Mouse (Mus musculus): ENCODE measurements at regions not wholly inside any gene's neighbourhood (a gene's known extent, or its start where the extent isn't known, plus 50 kb on each side); places are given as distances from the start of the nearest gene placed in this dataset.

DNA sequence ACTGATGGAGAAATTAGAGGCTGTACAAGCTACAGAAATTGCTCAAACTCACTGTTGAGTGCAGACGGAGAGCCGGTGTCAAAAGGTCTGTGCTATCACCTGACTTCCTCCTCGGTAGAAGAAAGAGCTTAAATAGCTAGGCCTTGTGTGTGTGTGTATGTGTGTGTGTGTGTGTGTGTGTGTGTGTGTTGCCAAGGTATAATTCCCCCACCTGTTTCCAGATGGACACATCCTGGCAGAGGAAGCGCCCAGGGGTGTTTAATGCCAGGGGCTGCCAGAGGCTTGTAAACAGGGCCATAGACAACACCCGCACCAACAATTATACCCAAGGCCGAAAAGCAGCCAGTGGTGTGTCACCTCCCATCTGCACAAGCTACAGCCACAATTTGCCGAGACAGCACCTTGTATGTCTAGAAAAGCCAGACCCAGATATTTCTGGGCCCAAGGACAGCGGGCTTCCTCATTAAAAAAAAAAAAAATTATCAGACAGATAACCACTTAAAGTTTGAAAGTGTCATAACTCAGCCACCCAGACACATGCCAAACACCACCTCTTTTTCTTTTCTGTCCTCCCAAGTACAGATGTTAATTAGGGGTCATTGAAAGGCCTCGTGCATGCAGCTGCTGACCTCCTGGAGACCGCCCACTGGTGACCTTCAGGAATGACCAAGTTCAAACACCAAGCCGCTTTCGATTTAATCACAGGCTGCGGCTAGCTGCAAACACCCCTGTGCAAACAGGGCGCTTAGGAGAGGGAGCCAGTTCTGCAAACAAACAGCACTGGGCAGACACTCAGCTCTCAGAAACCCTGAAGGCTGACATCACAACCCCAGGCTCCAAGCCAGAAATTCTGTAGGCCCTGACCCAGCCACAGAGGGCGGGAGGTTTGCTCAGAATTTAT lies 188.0 kb upstream of the Ubl3 start:
- DNase-seq: peak; percentile 82 to 87

GRCm38 (mm10) chr5:148739672-148740071 lies 187.1 kb upstream of the Ubl3 start:
- DNase-seq: no peak

DNA sequence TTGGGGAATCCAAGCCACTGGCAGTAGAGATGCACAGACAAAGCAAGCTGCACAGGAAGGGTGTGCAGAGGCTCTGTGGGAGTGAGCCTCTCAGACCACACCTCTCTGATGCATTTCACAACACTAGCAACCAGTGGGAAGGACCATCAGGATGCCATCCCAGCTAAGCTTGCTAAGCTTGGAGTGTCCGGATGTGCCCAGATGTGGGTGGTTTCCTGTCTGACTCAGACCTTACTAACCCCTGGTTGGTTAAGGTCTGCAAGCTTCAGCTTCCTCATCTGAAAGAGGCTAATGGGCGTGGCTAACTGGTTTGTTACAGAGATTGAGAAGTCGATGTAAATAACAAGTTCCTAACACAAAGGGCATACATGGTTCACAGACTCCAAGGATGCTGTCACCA lies 186.6 kb upstream of the Ubl3 start:
- DNase-seq: peak; percentile 51 to 61

GRCm38 (mm10) chr5:148729541-148729940 lies 177.0 kb upstream of the Ubl3 start:
- DNase-seq: no peak

GRCm38 (mm10) chr5:148728492-148728891 lies 175.9 kb upstream of the Ubl3 start:
- no peak for DNase-seq

DNA sequence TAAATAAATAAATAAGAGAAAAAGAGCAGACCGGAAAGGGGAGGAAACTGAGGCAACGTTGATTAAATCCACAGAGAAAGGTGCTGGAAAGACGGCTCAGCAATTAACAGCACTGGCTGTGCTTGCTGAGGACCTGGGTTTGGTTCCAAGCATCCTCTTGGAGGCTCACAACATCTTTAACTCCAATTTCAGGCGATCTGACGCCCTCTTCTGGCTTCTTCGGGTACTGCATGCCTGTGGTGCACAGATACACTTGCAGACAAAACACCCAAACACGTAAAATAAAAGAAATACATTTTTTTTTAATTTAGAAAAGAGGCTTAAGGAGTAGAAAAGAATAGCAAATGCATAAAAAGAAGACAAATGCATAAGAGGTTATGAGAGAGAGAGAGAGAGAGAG lies 173.9 kb upstream of the Ubl3 start:
- DNase-seq: no peak

- DNase-seq: no peak
Observed at GRCm38 (mm10) chr5:148724470-148724869, 171.9 kb upstream of the Ubl3 start.

DNA sequence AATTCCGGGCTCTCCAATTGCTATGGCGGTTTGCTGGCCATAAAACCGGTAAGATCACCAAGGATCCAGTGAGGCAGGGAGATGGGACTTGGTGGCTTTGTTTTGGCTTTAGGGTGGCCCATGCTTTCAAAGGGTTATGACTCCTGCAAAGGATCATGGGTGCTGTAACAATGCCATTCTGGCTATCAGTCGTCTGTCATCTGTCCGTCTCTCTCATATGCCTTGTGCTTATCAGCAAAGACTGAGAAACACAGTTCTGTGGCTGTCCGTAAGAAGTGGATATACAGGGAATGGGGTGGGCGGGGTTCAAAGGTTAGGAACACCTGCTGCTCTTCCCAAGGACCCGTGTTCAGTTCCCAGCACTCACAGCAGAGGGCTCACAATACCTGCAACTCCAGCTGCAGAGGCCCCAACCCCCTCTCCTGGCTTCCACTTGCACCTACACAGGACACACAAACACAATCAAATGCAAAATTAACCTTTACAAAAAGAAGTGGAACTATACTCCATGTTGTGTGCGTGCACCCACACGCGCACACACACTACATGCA lies 171.2 kb upstream of the Ubl3 start:
- no peak for DNase-seq

GRCm38 (mm10) chr5:148720604-148721003 lies 168.0 kb upstream of the Ubl3 start:
- no peak for DNase-seq

- DNase-seq: no peak
Observed at GRCm38 (mm10) chr5:148716633-148717032, 164.0 kb upstream of the Ubl3 start.

DNA sequence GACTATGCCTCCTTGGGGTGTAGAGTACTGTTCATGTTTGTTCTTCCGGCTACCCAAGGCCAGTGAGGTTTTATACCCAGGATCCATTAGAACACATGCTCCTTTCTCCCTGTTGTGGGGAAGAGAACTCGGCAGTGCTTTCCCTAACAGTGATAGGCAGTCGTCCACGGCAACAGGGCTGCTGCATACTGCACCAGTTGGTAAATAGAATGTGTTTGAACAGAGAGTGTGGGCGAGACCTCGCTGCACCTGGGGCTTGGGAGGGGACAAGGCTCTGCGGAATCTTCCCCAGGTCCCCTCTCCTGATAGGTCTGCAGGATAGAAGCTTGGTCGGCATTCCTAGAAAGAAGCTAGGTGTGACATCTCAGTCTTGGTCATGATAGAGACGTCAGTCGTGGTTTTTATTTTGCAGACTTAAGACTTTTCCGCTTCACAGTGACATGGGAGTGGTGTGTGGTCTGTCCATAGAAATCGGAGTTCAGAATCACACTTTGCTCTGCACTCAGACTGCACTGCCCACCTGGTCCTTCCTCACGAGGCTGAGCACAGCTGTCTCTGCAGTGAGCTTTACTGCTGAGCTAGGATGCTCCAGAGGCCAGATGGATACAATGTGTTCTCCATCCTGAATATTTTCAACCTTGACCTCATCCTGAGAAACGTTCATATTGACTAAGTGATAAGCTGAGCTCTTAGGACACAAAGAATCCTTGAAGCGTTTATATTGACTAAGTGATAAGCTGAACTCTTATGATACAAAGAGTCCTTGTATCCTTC lies 162.8 kb upstream of the Ubl3 start:
- no peak for DNase-seq

- no peak for DNase-seq
Observed at GRCm38 (mm10) chr5:148714807-148715206, 162.2 kb upstream of the Ubl3 start.

DNA sequence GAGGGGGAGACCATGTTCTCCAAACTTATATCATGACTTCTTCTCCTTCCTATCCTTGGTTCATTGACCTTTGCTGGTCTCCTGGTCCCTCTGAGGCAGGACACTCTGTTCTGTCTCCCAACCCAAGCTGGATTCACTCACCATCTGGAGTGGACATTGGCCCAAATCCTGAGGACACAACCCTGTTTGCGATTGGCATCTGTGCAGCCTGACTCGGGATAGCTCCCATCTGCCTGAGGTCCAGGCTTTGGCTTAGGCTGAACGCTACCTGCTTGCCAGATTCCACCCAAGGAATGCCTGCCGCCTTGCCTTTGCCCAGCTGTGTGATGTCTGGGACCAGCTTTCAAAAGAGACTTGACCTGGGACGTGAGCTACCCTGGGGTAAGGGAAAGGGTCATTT lies 161.2 kb upstream of the Ubl3 start:
- DNase-seq: peak; percentile 46 to 82

DNA sequence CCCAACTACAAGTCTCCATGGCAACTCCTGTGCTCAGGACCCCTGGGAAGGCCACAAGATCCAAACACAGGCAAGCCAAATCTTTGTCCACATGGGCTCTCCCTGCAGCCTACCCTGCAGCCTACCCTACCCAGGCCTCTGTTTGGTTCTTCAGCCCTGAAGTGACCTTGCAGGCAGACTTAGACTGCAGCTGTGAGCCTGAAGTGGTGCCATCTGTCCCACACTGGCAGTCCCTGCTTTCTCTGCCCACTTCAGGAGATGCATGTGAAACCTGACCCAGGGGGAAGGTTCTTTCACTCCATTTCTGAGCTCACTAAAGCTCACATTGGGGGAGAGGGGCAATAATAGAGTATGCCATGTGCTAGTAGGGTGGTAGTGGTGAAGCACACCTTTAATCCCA lies 160.4 kb upstream of the Ubl3 start:
- no peak for DNase-seq

DNA sequence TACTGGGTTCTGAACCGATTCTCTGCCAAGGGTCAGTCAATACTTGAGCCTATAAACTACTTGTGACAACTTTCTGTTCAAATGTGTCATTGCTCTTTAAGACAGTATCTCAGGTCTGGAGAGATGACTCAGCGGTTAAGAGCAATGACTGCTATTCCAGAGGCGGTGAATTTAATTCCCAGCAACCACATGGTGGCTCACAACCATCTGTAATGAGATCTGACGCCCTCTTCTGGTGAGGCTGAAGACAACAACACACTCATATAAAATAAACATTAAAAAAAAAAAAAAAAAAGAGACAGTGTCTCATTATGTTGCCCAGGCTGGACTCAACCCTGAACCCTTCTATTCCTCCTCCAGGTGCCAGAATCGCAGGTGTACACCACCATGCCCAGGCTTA lies 159.0 kb upstream of the Ubl3 start:
- DNase-seq: no peak

DNA sequence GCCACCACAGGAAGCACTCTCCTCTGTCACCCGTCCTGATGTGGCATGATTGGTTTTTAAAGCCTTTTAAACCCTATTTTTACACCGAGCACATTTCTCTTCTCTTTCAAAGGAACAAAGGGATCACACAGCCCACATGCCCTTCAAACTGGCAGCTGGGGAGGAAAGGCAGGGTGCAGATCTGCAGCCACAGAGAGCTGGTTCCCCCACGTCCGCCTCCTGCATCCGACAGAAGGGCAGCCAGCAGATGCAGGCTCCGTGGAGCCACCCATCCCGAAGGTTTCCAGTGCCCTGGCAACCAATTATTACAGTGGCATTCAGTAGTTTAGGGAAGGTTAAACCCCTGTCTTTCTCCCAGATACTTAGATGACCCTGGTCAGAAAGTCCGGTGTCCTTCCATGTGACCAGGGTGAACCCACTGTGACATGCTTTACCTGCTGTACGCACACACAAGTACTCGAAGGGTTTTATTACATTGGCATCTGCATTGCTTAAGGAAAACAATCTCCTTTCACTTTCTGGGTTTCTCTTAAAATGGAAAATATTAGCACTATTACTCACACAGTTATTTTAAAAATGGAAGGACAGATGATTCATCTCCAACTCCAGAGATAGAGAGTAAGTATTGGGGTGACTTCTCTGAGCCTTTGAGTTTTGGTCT lies 156.7 kb upstream of the Ubl3 start:
- no peak for DNase-seq

DNA sequence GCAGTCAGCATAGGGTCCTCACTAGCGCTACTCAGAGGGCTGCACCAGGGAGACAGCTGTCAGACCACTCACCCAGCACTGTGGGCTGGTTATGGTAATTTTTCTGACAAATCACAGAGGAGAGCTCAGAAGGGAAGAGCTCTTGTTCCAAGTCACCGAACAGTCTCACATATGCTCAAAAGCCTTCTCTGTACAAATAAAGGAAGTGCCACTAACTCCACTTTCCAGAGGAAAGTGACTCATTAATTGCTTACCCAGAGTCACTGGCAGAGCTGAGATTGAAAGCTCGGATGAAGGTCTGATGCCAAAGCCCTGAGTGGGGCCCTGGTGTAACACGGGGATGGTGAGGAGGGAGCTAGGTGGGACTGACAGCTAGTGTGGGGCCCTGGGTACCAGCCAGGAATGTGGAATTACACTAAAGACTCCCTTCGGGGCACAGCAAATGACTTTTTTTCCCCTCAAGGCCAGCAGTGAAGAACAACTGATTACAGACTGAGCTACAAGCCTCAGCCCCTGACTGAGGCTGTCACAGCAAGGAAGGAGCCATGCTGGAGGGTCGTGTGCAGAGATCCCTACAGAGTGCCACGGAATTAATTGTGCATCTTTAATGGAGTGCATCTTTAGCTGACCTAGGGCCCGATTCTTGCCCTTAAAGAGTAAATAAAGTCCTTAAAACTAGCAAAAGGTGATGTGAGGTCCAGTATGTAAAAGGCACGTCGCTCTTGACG lies 155.6 kb upstream of the Ubl3 start:
- DNase-seq: peak; percentile 44 to 50

GRCm38 (mm10) chr5:148707335-148707734 lies 154.7 kb upstream of the Ubl3 start:
- DNase-seq: peak in 1 of 2 experiments; percentile 46

DNA sequence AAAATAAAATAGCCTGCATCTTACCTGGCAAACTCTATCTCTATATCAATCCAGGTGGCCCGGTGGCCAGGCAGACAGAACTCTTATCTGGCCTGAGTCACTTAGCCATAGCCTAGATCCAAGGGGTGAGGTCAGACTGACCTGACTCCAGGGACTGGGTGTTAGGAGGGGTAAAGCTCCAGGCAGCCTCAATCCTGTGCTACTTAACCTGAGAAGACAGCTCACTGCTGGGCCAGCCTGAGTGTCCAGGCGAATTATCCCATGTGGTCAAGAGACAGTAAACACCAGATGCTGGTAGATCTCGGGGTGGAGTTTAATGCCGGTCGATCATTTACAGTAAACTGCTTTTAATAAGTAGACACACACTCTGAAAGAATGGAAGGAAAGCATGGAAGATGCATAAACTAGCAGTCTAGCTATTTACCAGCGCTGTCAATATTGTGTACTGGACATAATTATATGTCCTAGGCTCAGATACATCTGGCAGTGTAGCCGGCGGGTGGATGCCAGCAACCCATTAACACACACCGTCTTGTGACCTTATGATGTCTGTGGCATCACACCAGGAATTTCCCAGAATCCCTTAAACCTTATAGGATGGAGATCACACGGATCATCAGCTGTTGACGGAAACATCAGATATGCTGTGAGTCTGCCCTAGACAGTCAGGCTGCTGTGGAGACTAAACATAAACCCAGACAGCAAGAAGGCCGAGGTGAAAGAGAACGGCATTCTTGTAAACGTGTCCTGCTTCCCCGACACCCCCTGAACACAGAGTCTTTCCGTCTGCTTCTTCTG lies 153.9 kb upstream of the Ubl3 start:
- peak; percentile 39 to 76 for DNase-seq

- no peak for DNase-seq
Observed at GRCm38 (mm10) chr5:148704769-148705168, 152.2 kb upstream of the Ubl3 start.

- no peak for DNase-seq
Observed at GRCm38 (mm10) chr5:148701859-148702258, 149.3 kb upstream of the Ubl3 start.

- no peak for DNase-seq
Observed at GRCm38 (mm10) chr5:148701001-148701400, 148.4 kb upstream of the Ubl3 start.

Data from lung, postnatal 4 days (tissue).